Mouse (Mus musculus) spleen, adult 2 months (tissue): ENCODE data around the gene Sh3rf1.

Source experiments
- CTCF ChIP-seq: fragments of 200-500 bp; IDR thresholded peaks from 2 replicates; pipeline ENCODE4 v1.5.1; 2011; ENCODE audit warnings: mild to moderate bottlenecking, inconsistent platforms; ENCODE audit not compliant: insufficient read depth, insufficient read length, insufficient replicate concordance; ENCODE audit errors: extremely low read depth
- POLR2A ChIP-seq: fragments of 200-500 bp; IDR thresholded peaks from 2 replicates; pipeline ENCODE4 v1.6.1; 2011; ENCODE audit warnings: low read depth, low read length, inconsistent platforms

- TF ChIP-seq POLR2A: no peak
- no peak for TF ChIP-seq CTCF
Measured at GRCm38 (mm10) chr8:61391058-61391434, 167.4 kb downstream of the Sh3rf1 start.
